11 mouse cellular contexts compared by ENCODE assay signal in the genomic region with DNA sequence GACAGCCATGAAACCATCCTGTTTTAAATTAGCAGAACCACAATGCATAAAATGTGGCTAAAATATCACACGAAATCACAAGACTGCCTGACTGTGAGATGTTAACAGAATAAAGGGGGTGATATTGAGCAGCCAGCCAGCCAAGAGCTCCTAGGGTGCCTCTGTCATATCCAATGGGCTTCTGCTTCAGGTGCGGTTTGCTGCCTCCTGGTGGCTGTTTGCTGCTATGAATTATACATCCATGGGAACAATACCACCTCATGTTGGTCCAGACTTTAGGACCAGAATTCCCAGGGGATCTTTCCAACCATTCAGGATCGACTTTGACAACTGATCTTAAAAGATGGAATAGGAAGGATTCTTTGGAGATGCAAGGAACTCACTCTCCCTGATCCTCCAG. TPM values are rescaled to one million over a fixed set of nuclear protein-coding genes. Genes with fewer than 3 reads are reported as not detected.
DNase-seq lines count a peak whose midpoint lies in the region; ATAC-seq and TF ChIP-seq lines count a peak whose summit lies in the region.
"Had no signal": no experiment of that assay in that cellular context is flagged by ENCODE, and none has a peak within 500 bp of the region (broad histone marks: within the 10 kb centered on the region; RNA-seq: fewer than 3 reads in every experiment).

No protein-coding gene starts in this region.

- peak; percentile 15 for DNase-seq in embryo, embryonic 10.5 days (ENCODE audit: low spot score)
- no peak for DNase-seq in embryo, embryonic 11 days
- no peak for DNase-seq in midbrain, postnatal 0 days (ENCODE audit: low spot score)
- peak; percentile 58 for DNase-seq in induced T-regulatory cell, adult 2 months (ENCODE audit: low read depth)
- peak; percentile 53 for DNase-seq in thymus, postnatal 14 days
- no peak for DNase-seq in cerebellum, adult 18-20 months
- DNase-seq: layer of hippocampus, adult 9-11 months had no signal

- WGBS in midbrain, postnatal 0 days, result 44% methylated on average over 3 of the region's 3 CpGs
- 56% methylated on average over 3 of the region's 3 CpGs for WGBS in midbrain, embryonic 15.5 days
- 54% methylated on average over 3 of the region's 3 CpGs for WGBS in midbrain, embryonic 16.5 days

- H3K9me3 ChIP-seq in midbrain, postnatal 0 days (ENCODE audit: low read length), result no peaks in the 10 kb centered on the region
- H3K9me3 ChIP-seq in midbrain, embryonic 15.5 days, result no peaks in the 10 kb centered on the region
- H3K9me3 ChIP-seq in midbrain, embryonic 16.5 days (replicated peaks; ENCODE audit: control insufficient read depth, low read length, poor library complexity, severe bottlenecking), result peaks cover 6% of the 10 kb centered on the region; the same call in 1 of the 2 replicates

- H3K9ac ChIP-seq in midbrain, postnatal 0 days (replicated peaks; ENCODE audit: low read length, poor library complexity, severe bottlenecking), result no peak overlapping the region
- no peak overlapping the region for H3K9ac ChIP-seq in midbrain, embryonic 15.5 days
- H3K9ac ChIP-seq in midbrain, embryonic 16.5 days (ENCODE audit: low read depth, low read length), result no peak overlapping the region
- H3K9ac ChIP-seq: heart, embryonic 12.5 days; limb, embryonic 12.5 days had no signal

- no peaks in the 10 kb centered on the region for H3K4me1 ChIP-seq in midbrain, postnatal 0 days (ENCODE audit: insufficient read depth, low read length)
- no peaks in the 10 kb centered on the region for H3K4me1 ChIP-seq in midbrain, embryonic 15.5 days
- no peaks in the 10 kb centered on the region for H3K4me1 ChIP-seq in midbrain, embryonic 16.5 days (ENCODE audit: control insufficient read depth, insufficient read depth, low read length)
- H3K4me1 ChIP-seq: heart, embryonic 12.5 days; limb, embryonic 12.5 days had no signal

- no peak overlapping the region for H3K4me2 ChIP-seq in midbrain, postnatal 0 days (ENCODE audit: low read depth, low read length, poor library complexity, severe bottlenecking)
- no peak overlapping the region for H3K4me2 ChIP-seq in midbrain, embryonic 15.5 days
- H3K4me2 ChIP-seq in midbrain, embryonic 16.5 days (ENCODE audit: low read length), result no peak overlapping the region
- H3K4me2 ChIP-seq: heart, embryonic 12.5 days; limb, embryonic 12.5 days had no signal

- H3K27ac ChIP-seq in midbrain, postnatal 0 days (ENCODE audit: low read depth, low read length), result no peak overlapping the region
- no peak overlapping the region for H3K27ac ChIP-seq in midbrain, embryonic 15.5 days
- H3K27ac ChIP-seq in midbrain, embryonic 16.5 days (ENCODE audit: low read length), result no peak overlapping the region
- H3K27ac ChIP-seq: limb, embryonic 12.5 days had no signal

- peak; percentile 35; the same call in 1 of the 2 replicates for TF ChIP-seq CTCF in midbrain, postnatal 0 days (IDR thresholded peaks at IDR 0.05)

- ATAC-seq in midbrain, postnatal 0 days (ENCODE audit: low FRiP score), result no peak
- no peak for ATAC-seq in midbrain, embryonic 15.5 days (replicated peaks)
- ATAC-seq in midbrain, embryonic 16.5 days, result no peak

- no peaks in the 10 kb centered on the region for H3K36me3 ChIP-seq in midbrain, postnatal 0 days (ENCODE audit: insufficient read depth, low read length)
- H3K36me3 ChIP-seq in midbrain, embryonic 15.5 days (replicated peaks), result no peaks in the 10 kb centered on the region
- no peaks in the 10 kb centered on the region for H3K36me3 ChIP-seq in midbrain, embryonic 16.5 days (ENCODE audit: control insufficient read depth, insufficient read depth, low read length)
- H3K36me3 ChIP-seq: heart, embryonic 12.5 days; limb, embryonic 12.5 days had no signal

- H3K4me3 ChIP-seq in midbrain, postnatal 0 days (ENCODE audit: low read depth, low read length), result no peak overlapping the region
- H3K4me3 ChIP-seq in midbrain, embryonic 15.5 days, result no peak overlapping the region
- no peak overlapping the region for H3K4me3 ChIP-seq in midbrain, embryonic 16.5 days (ENCODE audit: low read depth, low read length)
- H3K4me3 ChIP-seq: heart, embryonic 12.5 days; limb, embryonic 12.5 days had no signal

- H3K27me3 ChIP-seq in midbrain, postnatal 0 days (ENCODE audit: insufficient read depth, low read length), result no peaks in the 10 kb centered on the region
- H3K27me3 ChIP-seq in midbrain, embryonic 15.5 days (replicated peaks), result no peaks in the 10 kb centered on the region; the same call in 1 of the 2 replicates
- H3K27me3 ChIP-seq in midbrain, embryonic 16.5 days (ENCODE audit: control insufficient read depth, insufficient read depth, low read depth, low read length), result no peaks in the 10 kb centered on the region
- H3K27me3 ChIP-seq: limb, embryonic 12.5 days had no signal

RNA-seq across cellular contexts. Expression of gene Zbtb43, which starts 27.3 kb away (rescaled TPM):
- total RNA-seq in midbrain, postnatal 0 days (2014; rRNA removed), result 37.4 and 39.6 TPM in 2 replicates
- polyA plus RNA-seq in midbrain, postnatal 0 days (2015; fragmentation: Nextera tagmentation; extraction: Ambion mirVana), result 19.8 and 21.2 TPM in 2 replicates
- polyA plus RNA-seq in midbrain, embryonic 15.5 days (2015; fragmentation: Nextera tagmentation; extraction: Ambion mirVana), result 25.2 and 28.4 TPM in 2 replicates
- polyA plus RNA-seq in midbrain, embryonic 16.5 days (2015; fragmentation: Nextera tagmentation; extraction: Ambion mirVana), result 26.0 and 27.7 TPM in 2 replicates

Comparison
In these comparisons a context has a peak if more than half of its experiments do, and no peak if none do; other contexts are left out.
1. DNase-seq: peak in embryo, embryonic 10.5 days (single experiment), induced T-regulatory cell, adult 2 months (single experiment) and thymus, postnatal 14 days (single experiment); none in embryo, embryonic 11 days (single experiment), midbrain, postnatal 0 days (single experiment) and cerebellum, adult 18-20 months (0 of 2).